Mouse (Mus musculus) midbrain, postnatal 0 days (tissue): Measurements from ENCODE around the gene Fig4. TPM values are rescaled to one million over a fixed set of nuclear protein-coding genes. Genes with fewer than 3 reads are reported as not detected.

Source experiments
- ATAC-seq: fragments of 200-750 bp; cut with Nextera tagmentation; 2 replicates; pipeline ENCODE4 v1.8.0; 2017; ENCODE audit warnings: moderate number of reproducible peaks, mild to moderate bottlenecking, moderate TSS enrichment, moderate library complexity; ENCODE audit not compliant: low FRiP score
- DNase-seq: peaks from one replicate; pipeline ENCODE4 v3.0.0-alpha.2; 2015; ENCODE audit warnings: low spot score
- H3K27ac ChIP-seq: fragments of 300-500 bp; sonication (generic); 2 replicates; pipeline ENCODE4 v1.5.1; 2014; ENCODE audit warnings: low read depth, mild to moderate bottlenecking, low read length, mixed read lengths
- H3K27me3 ChIP-seq: fragments of 300-500 bp; sonication (generic); 2 replicates; pipeline ENCODE4 v1.6.1; 2014; ENCODE audit warnings: low read length, control low read depth, mixed read lengths; ENCODE audit not compliant: insufficient read depth
- H3K36me3 ChIP-seq: fragments of 300-500 bp; sonication (generic); 2 replicates; pipeline ENCODE4 v1.6.1; 2014; ENCODE audit warnings: low read length, control low read depth, mixed read lengths; ENCODE audit not compliant: insufficient read depth
- H3K4me1 ChIP-seq: fragments of 300-500 bp; sonication (generic); 2 replicates; pipeline ENCODE4 v1.6.1; 2014; ENCODE audit warnings: mild to moderate bottlenecking, control low read depth, antibody characterized with exemption, low read length, mixed read lengths; ENCODE audit not compliant: insufficient read depth
- H3K4me2 ChIP-seq: fragments of 300-500 bp; sonication (generic); 2 replicates; pipeline ENCODE4 v1.6.1; 2014; ENCODE audit warnings: low read depth, mild to moderate bottlenecking, low read length, mixed read lengths; ENCODE audit not compliant: poor library complexity, severe bottlenecking
- H3K4me3 ChIP-seq: fragments of 300-500 bp; sonication (generic); 2 replicates; pipeline ENCODE4 v1.5.1; 2014; ENCODE audit warnings: low read depth, mild to moderate bottlenecking, low read length, moderate library complexity
- H3K9ac ChIP-seq: fragments of 300-500 bp; sonication (generic); replicated peaks from 2 replicates; pipeline ENCODE4 v1.6.1; 2014; ENCODE audit warnings: mild to moderate bottlenecking, low read length, moderate library complexity, mixed read lengths; ENCODE audit not compliant: poor library complexity, severe bottlenecking
- H3K9me3 ChIP-seq: fragments of 300-500 bp; sonication (generic); 2 replicates; pipeline ENCODE4 v1.6.1; 2016; ENCODE audit warnings: low read length, control low read depth
- CTCF ChIP-seq: IDR thresholded peaks from 2 replicates; pipeline ENCODE4 v1.5.1; 2016; ENCODE audit warnings: antibody characterized with exemption, mild to moderate bottlenecking
- WGBS: fragments of 180-500 bp; shearing (Covaris S2); extraction: QIAGEN DNeasy Blood & Tissue Kit; methylation state at CpG from one replicate; pipeline ENCODE4 v1.1.7; 2014; 5-methylcytosine and 5-hydroxymethylcytosine counted together
- polyA plus RNA-seq: library from polyadenylated mRNA; unstranded; fragments of >200 nt; fragmentation: Nextera tagmentation; extraction: Ambion mirVana; gene quantifications from 2 replicates; pipeline ENCODE4 v1.2.1, GENCODE M21; 2015
- total RNA-seq: library from RNA; depleted of rRNA; stranded (reverse); fragments of >200 nt; gene quantifications from 2 replicates; pipeline ENCODE4 v1.2.3, GENCODE M21; 2014

The Fig4 gene
- total and polyA plus RNA-seq, 2 experiments from 2014 or later: 30.1 to 31.0 TPM

DNA sequence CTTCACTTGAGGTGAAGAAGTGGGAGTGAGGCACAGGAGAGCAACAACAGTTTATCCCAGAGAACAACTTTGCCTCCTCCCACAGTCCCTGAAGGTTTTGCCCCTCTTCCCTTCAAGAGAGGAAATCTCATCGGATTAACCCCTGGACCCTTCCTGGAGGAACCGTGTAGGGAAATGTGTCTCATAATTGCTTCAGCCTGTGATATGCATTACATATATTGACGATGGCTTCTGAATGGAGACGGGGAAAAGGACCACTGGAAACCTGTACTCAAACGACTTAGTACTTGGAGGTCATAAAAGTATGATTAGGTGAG, 52.4 kb downstream of the Fig4 start:
- H3K36me3 ChIP-seq: peaks cover 16% of the 10 kb centered on the region; the same call in 1 of the 2 replicates
- no peak overlapping the region for H3K4me3 ChIP-seq
- ATAC-seq (no peak), DNase-seq (no peak)
- WGBS: 77% methylated on average over 5 of the region's 5 CpGs
- no peaks in the 10 kb centered on the region for H3K27me3 ChIP-seq
- H3K4me2 ChIP-seq: no peak overlapping the region
- no peak overlapping the region for H3K27ac ChIP-seq
- no peaks in the 10 kb centered on the region for H3K4me1 ChIP-seq
- no peak for TF ChIP-seq CTCF
- H3K9ac ChIP-seq: no peak overlapping the region
- H3K9me3 ChIP-seq: no peaks in the 10 kb centered on the region

DNA sequence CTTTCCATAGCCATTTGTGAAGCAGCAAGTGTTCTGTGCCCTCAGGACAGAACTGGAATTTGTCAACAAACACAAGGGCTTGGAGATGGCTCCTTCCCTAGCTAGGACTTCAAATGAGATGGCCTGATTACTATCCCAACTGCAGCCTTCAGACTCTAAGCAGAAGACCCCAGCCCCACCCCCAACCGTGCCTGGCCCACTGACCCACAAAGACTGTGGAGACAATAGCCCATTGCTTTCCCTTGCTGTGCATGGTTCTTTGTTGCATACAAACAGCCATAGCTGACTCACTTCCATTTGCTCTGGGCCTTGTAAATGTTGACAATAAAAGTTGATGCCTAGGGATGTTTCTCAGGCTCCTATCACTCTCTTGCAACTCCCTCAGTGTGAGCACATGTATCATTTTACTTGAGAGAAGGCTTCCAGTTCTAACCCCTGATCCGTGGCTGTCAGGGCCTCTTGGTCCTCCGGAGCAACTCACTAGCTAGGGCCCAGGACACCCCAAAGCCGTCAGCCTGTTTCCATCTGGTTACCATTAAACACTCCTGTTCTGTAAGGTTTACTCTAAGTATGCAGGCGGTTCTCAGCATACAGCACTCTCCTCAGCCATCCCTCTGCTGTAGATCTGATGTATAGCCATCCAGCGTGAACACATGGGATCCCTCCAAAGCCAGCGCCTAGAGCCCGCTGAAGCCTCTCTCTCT, 52.9 kb downstream of the Fig4 start:
- TF ChIP-seq CTCF: no peak

DNA sequence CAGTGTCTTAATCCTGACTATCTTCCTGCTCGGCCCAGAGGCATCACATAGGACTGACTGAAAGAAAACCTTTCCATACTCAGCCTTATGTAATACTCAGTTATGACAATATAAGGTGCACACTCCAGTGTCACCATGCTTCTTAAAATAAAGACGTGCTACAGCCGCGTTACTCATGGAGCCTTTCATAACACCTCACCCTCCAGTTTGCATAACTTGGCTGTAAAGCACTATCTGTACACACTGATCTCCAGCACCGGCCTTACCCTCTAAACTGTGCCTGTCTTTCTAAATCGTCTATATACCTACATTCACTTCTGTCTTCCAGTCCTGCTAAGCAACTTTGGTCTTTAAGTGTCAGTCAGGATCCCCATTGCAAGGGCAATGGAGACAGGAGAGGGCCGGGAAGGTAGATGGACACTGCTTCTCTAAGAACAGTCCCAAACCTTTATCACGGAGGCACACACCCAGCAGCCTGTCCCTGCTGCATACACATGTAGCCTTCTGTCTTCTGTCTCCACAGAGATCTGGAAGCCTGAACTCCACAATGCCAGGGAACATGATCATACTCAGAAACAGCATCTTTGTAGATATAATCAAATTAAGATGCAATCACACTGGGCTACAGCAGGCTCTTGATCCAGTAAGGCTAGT, 53.9 kb downstream of the Fig4 start:
- 93% methylated on average over 8 of the region's 8 CpGs for WGBS
- TF ChIP-seq CTCF: no peak

More for the DNA sequence above, 52.9 kb downstream of the Fig4 start:
- ATAC-seq (no peak), DNase-seq (no peak)
- no peaks in the 10 kb centered on the region for H3K4me1 ChIP-seq
- 62% methylated on average over 8 of the region's 8 CpGs for WGBS
- H3K36me3 ChIP-seq: peaks cover 14% of the 10 kb centered on the region; the same call in 1 of the 2 replicates
- H3K4me2 ChIP-seq: no peak overlapping the region
- H3K4me3 ChIP-seq: no peak overlapping the region
- H3K27ac ChIP-seq: no peak overlapping the region
- H3K9ac ChIP-seq: no peak overlapping the region
- H3K27me3 ChIP-seq: no peaks in the 10 kb centered on the region
- H3K9me3 ChIP-seq: no peaks in the 10 kb centered on the region

GRCm38 (mm10) chr10:41247800-41248473, 55.1 kb downstream of the Fig4 start:
- Histone ChIP-seq H3K36me3 (peaks cover 13% of the 10 kb centered on the region), H3K27ac (no peak overlapping the region), H3K9ac (no peak overlapping the region), H3K4me1 (no peaks in the 10 kb centered on the region), H3K4me2 (no peak overlapping the region), H3K4me3 (no peak overlapping the region), H3K27me3 (no peaks in the 10 kb centered on the region), H3K9me3 (no peaks in the 10 kb centered on the region)
- no peak for TF ChIP-seq CTCF
- DNase-seq (no peak), ATAC-seq (no peak)
- 88% methylated on average over 5 of the region's 5 CpGs for WGBS

More for the DNA sequence above, 53.9 kb downstream of the Fig4 start:
- DNase-seq (no peak), ATAC-seq (no peak)
- H3K27me3 ChIP-seq: no peaks in the 10 kb centered on the region
- no peak overlapping the region for H3K9ac ChIP-seq
- H3K9me3 ChIP-seq: no peaks in the 10 kb centered on the region
- H3K4me1 ChIP-seq: no peaks in the 10 kb centered on the region
- no peak overlapping the region for H3K4me3 ChIP-seq
- no peak overlapping the region for H3K27ac ChIP-seq
- H3K36me3 ChIP-seq: peaks cover 14% of the 10 kb centered on the region; the same call in 1 of the 2 replicates
- no peak overlapping the region for H3K4me2 ChIP-seq

DNA sequence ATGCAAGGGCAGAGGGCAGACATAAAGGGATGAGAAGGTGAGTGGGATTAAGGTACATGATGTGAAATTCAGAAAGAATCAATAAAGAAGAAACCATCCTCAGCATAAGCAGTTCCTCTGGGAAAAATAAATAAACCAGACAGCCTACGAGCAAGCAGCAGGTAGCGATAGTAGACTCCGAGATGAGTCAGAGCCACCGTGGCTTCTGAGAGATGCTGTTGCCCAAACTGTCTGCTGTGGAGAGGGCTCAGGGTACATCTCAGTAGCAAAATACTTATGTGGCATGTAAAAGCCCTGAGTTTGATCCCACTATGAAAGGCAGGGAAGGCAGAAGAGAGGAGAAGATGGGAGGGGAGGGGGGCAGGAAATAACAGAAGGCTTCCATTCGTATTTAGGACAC, 56.9 kb downstream of the Fig4 start:
- TF ChIP-seq CTCF: no peak
- no peak overlapping the region for H3K4me3 ChIP-seq
- ATAC-seq: no peak
- no peaks in the 10 kb centered on the region for H3K4me1 ChIP-seq
- H3K9me3 ChIP-seq: no peaks in the 10 kb centered on the region
- no peak overlapping the region for H3K27ac ChIP-seq
- WGBS: 67% methylated on average over 5 of the region's 5 CpGs
- no peak for DNase-seq
- no peak overlapping the region for H3K4me2 ChIP-seq
- H3K9ac ChIP-seq: no peak overlapping the region
- peaks cover 7% of the 10 kb centered on the region for H3K36me3 ChIP-seq
- H3K27me3 ChIP-seq: no peaks in the 10 kb centered on the region

- no peaks in the 10 kb centered on the region for H3K9me3 ChIP-seq
- H3K36me3 ChIP-seq: peaks cover 6% of the 10 kb centered on the region
- H3K27me3 ChIP-seq: no peaks in the 10 kb centered on the region
- DNase-seq: no peak
- no peak overlapping the region; the same call in 1 of the 2 replicates for H3K9ac ChIP-seq
- TF ChIP-seq CTCF: no peak
- no peak overlapping the region for H3K27ac ChIP-seq
- H3K4me2 ChIP-seq: no peak overlapping the region
- H3K4me3 ChIP-seq: no peak overlapping the region
- ATAC-seq: no peak; the same call in 1 of the 2 replicates
- 89% methylated on average over 6 of the region's 6 CpGs for WGBS
- H3K4me1 ChIP-seq: no peaks in the 10 kb centered on the region
Measured at GRCm38 (mm10) chr10:41245477-41245876, 57.6 kb downstream of the Fig4 start.
